Mouse (Mus musculus): ENCODE results near the gene Ndufs7. TPM values are rescaled to one million over a fixed set of nuclear protein-coding genes. Genes with fewer than 3 reads are reported as not detected.
"Not testable (repeated sequence)": the region's sequence is repeated elsewhere in the genome, so short reads cannot be mapped to it uniquely, and the experiment has no call there.

Ndufs7 gene
- total and polyA plus RNA-seq, 2 experiments from 2014 or later: 193 to 358 TPM

DNA sequence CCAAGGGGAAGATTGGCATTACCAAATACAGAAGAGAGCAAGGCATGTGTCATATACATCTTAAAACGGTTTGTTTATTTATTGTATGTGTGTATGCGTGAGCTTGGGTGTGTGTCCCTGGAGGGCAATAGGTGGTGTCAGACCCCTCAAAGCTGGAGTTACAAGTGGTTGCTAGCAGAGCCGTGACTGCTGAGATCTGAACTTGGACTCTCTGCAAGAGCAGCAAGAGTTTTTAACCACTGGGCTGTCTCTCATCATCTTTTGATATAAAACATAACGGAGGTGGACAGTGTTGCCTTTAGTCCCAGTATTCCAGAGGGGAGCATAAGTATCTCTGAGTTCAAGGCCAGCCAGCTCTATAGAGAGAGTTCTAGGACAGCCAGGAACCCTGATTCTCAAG, 40.7 kb upstream of the Ndufs7 start:
- Histone ChIP-seq H3K27ac (ENCODE audit: low read depth, low read length) (no peak overlapping the region), H3K9me3 (ENCODE audit: low read length) (no peaks in the 10 kb centered on the region), H3K4me1 (ENCODE audit: insufficient read depth, low read length) (peaks cover 8% of the 10 kb centered on the region), H3K4me3 (ENCODE audit: low read depth, low read length) (no peak overlapping the region), H3K36me3 (ENCODE audit: insufficient read depth, low read length) (no peaks in the 10 kb centered on the region), H3K9ac (replicated peaks; ENCODE audit: low read length, poor library complexity, severe bottlenecking) (no peak overlapping the region), H3K4me2 (ENCODE audit: low read depth, low read length, poor library complexity, severe bottlenecking) (no peak overlapping the region), H3K27me3 (ENCODE audit: insufficient read depth, low read length) (no peaks in the 10 kb centered on the region)
- 43% methylated on average over 4 of the region's 4 CpGs for WGBS
- DNase-seq (ENCODE audit: low spot score) (no peak), ATAC-seq (ENCODE audit: low FRiP score) (no peak)
- TF ChIP-seq CTCF (IDR thresholded peaks at IDR 0.05): no peak

DNA sequence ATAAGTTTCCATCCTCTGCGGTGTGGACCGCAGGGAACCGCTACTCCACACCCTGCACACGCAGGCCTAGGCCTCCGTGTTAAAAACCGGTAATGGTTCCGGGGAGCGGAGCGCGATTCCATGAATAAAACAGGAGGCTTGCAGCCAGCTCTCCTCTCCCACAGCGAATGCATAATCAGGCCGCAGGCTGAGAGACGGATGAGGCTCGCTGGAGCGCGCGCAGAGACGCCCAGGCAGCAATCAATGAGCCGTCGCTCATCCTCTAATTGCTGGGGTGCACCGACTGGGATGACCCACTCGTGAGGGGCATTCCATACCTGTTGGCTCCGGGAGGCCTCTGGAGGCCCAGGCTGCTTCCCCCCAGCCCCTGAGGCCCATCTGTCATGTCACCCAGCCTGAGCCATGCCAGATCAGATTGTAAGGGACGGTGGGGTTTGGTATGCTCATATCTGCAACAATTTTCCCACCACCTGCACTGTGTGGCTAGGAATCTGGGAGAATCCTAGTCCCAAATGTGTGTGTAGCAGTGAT, 40.0 kb upstream of the Ndufs7 start:
- Histone ChIP-seq H3K9me3 (ENCODE audit: low read length) (no peaks in the 10 kb centered on the region), H3K9ac (replicated peaks; ENCODE audit: low read length, poor library complexity, severe bottlenecking) (peak overlapping the region; percentile 44; the same call in 1 of the 2 replicates), H3K4me3 (ENCODE audit: low read depth, low read length) (no peak overlapping the region), H3K27me3 (ENCODE audit: insufficient read depth, low read length) (no peaks in the 10 kb centered on the region), H3K4me2 (ENCODE audit: low read depth, low read length, poor library complexity, severe bottlenecking) (peak overlapping the region; percentile 20; the same call in 1 of the 2 replicates), H3K27ac (ENCODE audit: low read depth, low read length) (peak overlapping the region; percentile 72), H3K36me3 (ENCODE audit: insufficient read depth, low read length) (no peaks in the 10 kb centered on the region), H3K4me1 (ENCODE audit: insufficient read depth, low read length) (peaks cover 8% of the 10 kb centered on the region)
- DNase-seq (ENCODE audit: low spot score) (peak; percentile 66), ATAC-seq (ENCODE audit: low FRiP score) (peak; percentile 32; the same call in 1 of the 2 replicates)
- no peak for TF ChIP-seq CTCF (IDR thresholded peaks at IDR 0.05)
- WGBS: 5% methylated on average over 24 of the region's 24 CpGs

DNA sequence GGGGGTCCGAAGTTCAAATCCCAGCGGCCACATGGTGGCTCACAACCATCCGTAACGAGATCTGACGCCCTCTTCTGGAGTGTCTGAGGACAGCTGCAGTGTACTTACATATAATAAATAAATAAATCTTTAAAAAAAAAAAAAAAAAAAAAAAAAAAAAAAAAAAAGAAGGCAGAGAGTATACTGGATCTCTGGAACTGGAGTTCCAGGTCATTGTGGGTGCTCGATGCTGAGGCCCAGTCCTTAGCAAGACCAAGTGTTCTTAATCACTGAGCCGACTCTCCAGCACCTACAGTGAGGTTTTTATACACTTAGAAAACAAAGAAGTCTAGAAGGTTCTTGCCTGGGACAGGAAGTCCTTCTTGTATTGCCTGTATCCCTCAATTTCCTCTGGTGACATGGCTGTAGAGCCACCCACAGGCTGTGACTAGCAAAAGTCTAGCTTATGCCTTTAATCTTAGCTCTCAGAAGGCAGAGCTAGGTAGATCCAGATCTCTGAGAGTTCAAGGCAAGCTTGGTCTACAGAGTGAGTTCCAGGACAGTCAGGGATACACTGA, 37.3 kb upstream of the Ndufs7 start:
- not testable (repeated sequence) for H3K4me3 ChIP-seq (ENCODE audit: low read depth, low read length); H3K27ac ChIP-seq (ENCODE audit: low read depth, low read length); H3K36me3 ChIP-seq (ENCODE audit: insufficient read depth, low read length); H3K4me1 ChIP-seq (ENCODE audit: insufficient read depth, low read length); H3K9me3 ChIP-seq (ENCODE audit: low read length); DNase-seq (ENCODE audit: low spot score); ATAC-seq (ENCODE audit: low FRiP score); H3K9ac ChIP-seq (replicated peaks; ENCODE audit: low read length, poor library complexity, severe bottlenecking); H3K27me3 ChIP-seq (ENCODE audit: insufficient read depth, low read length); H3K4me2 ChIP-seq (ENCODE audit: low read depth, low read length, poor library complexity, severe bottlenecking)
- WGBS: 78% methylated on average over 7 of the region's 7 CpGs

DNA sequence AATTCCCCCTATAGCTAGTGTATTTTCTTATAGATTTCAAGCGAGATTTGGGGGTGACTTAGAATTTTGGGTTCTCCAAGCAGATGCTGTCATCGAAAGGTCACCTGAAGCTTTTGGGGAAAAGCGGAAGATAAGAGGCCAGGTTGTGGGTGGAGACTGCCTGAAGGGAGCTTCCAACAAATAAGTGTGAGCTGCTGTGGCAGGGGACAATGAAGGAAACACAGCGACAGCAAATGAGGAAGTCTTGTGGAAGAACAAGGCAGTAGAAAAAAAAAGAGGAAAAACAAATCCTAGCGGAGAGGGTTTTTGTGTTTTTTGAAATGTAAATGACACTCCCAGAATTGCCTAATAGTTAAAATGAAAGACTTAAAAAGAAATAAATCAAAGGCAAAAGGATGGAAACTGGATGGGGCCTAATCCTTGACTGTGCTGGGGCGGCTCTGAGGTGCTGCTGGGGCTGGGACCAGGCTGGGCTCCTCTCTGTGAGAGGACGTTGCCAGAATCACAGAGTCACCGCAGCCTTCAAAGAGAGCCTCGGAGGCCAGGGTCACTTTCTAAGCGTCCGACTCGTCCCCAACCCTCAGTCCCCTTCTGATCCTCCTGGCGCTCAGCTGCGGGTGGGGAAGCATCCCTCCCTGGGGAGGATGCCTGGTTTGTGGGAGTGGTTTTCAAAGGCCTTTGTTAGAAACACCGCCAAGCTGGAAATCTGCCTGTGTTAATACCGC, 33.7 kb upstream of the Ndufs7 start:
- DNase-seq (ENCODE audit: low spot score): no peak
- H3K4me3 ChIP-seq (ENCODE audit: low read depth, low read length): no peak overlapping the region
- no peaks in the 10 kb centered on the region for H3K36me3 ChIP-seq (ENCODE audit: insufficient read depth, low read length)
- peak overlapping the region; percentile 39; the same call in 1 of the 2 replicates for H3K27ac ChIP-seq (ENCODE audit: low read depth, low read length)
- H3K4me1 ChIP-seq (ENCODE audit: insufficient read depth, low read length): no peaks in the 10 kb centered on the region
- no peak overlapping the region for H3K9ac ChIP-seq (replicated peaks; ENCODE audit: low read length, poor library complexity, severe bottlenecking)
- H3K27me3 ChIP-seq (ENCODE audit: insufficient read depth, low read length): no peaks in the 10 kb centered on the region
- no peak for TF ChIP-seq CTCF (IDR thresholded peaks at IDR 0.05)
- ATAC-seq (ENCODE audit: low FRiP score): no peak
- 17% methylated on average over 16 of the region's 16 CpGs for WGBS
- H3K9me3 ChIP-seq (ENCODE audit: low read length): no peaks in the 10 kb centered on the region
- H3K4me2 ChIP-seq (ENCODE audit: low read depth, low read length, poor library complexity, severe bottlenecking): no peak overlapping the region

DNA sequence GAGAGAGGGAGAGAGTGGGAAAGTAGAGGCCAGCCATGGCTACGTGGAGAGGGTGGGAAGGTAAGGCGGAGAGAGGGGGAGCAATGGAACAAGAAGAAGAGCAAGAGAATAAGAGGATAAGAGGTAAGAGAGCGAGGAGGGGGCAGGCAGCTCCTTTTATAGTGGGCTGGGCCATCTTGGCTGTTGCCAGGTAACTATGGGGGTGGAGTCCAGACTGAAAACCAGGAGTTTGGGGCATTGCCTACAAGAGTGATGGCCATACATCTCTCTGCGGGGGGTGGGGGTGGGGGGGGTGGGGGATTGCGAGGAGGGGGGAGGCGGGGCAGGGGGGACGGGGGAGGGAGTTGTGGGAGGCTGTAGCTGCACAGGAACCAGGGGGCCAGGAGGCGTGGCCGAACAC, 28.2 kb upstream of the Ndufs7 start:
- TF ChIP-seq CTCF (IDR thresholded peaks at IDR 0.05): no peak
- Histone ChIP-seq H3K27me3 (ENCODE audit: insufficient read depth, low read length) (no peaks in the 10 kb centered on the region), H3K27ac (ENCODE audit: low read depth, low read length) (no peak overlapping the region), H3K4me3 (ENCODE audit: low read depth, low read length) (no peak overlapping the region), H3K4me1 (ENCODE audit: insufficient read depth, low read length) (no peaks in the 10 kb centered on the region), H3K4me2 (ENCODE audit: low read depth, low read length, poor library complexity, severe bottlenecking) (no peak overlapping the region), H3K9me3 (ENCODE audit: low read length) (no peaks in the 10 kb centered on the region), H3K36me3 (ENCODE audit: insufficient read depth, low read length) (no peaks in the 10 kb centered on the region), H3K9ac (replicated peaks; ENCODE audit: low read length, poor library complexity, severe bottlenecking) (no peak overlapping the region)
- DNase-seq (ENCODE audit: low spot score) (no peak), ATAC-seq (ENCODE audit: low FRiP score) (no peak)
- WGBS: 33% methylated on average over 8 of the region's 9 CpGs

DNA sequence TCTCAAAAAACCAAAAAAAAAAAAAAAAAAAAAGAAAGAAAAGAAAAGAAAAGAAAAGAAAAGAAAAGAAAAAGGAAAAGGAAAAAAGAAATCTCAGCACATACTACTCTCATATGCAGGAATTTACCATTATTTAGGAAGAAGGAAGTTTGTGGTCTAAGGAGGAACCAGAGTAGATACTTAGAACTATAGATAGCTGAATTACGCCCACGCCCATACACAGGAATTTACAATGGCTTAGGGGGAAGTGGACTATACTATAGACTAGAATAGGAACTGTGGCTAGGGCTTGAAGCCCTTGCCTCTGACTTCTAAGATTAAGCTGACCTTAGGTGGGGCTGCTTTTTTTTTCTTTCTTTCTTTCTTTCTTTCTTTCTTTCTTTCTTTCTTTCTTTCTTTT, 25.8 kb upstream of the Ndufs7 start:
- not testable (repeated sequence) for H3K27me3 ChIP-seq (ENCODE audit: insufficient read depth, low read length); H3K4me2 ChIP-seq (ENCODE audit: low read depth, low read length, poor library complexity, severe bottlenecking); H3K9ac ChIP-seq (replicated peaks; ENCODE audit: low read length, poor library complexity, severe bottlenecking); DNase-seq (ENCODE audit: low spot score); ATAC-seq (ENCODE audit: low FRiP score); H3K9me3 ChIP-seq (ENCODE audit: low read length); H3K4me3 ChIP-seq (ENCODE audit: low read depth, low read length); H3K27ac ChIP-seq (ENCODE audit: low read depth, low read length); H3K36me3 ChIP-seq (ENCODE audit: insufficient read depth, low read length)
- 90% methylated on average over 2 of the region's 2 CpGs for WGBS
- peaks cover 11% of the 10 kb centered on the region for H3K4me1 ChIP-seq (ENCODE audit: insufficient read depth, low read length)
